Comparison of ENCODE assay signal across 28 mouse cellular contexts in genomic region chr19:8448321-8448720, GRCm38 (mm10). TPM values are rescaled to one million over a fixed set of nuclear protein-coding genes. Genes with fewer than 3 reads are reported as not detected.
"Had no signal": no experiment of that assay in that cellular context is flagged by ENCODE, and none has a peak within 500 bp of the region (broad histone marks: within the 10 kb centered on the region; RNA-seq: fewer than 3 reads in every experiment).

No protein-coding gene starts in this region.

- ATAC-seq: forebrain, embryonic 16.5 days; hindbrain, embryonic 16.5 days; inflammation-experienced regulatory T-cells, adult 6 months; intestine, embryonic 15.5 days; intestine, postnatal 0 days; liver, postnatal 0 days had no signal

- H3K4me2 ChIP-seq: heart, embryonic 12.5 days; hindbrain, embryonic 12.5 days; hindbrain, embryonic 14.5 days; intestine, embryonic 15.5 days; limb, embryonic 12.5 days; liver, embryonic 13.5 days; liver, embryonic 15.5 days had no signal

- H3K4me3 ChIP-seq: gastrocnemius, adult 2 months; heart, embryonic 10.5 days; heart, embryonic 12.5 days; hindbrain, embryonic 10.5 days; hindbrain, embryonic 12.5 days; intestine, embryonic 15.5 days; layer of hippocampus, adult 2 months; left cerebral cortex, adult 2 months; limb, embryonic 10.5 days; limb, embryonic 12.5 days; liver, embryonic 13.5 days; liver, embryonic 15.5 days had no signal

- H3K4me1 ChIP-seq: heart, embryonic 10.5 days; heart, embryonic 12.5 days; hindbrain, embryonic 10.5 days; hindbrain, embryonic 12.5 days; intestine, embryonic 15.5 days; limb, embryonic 10.5 days; limb, embryonic 12.5 days; liver, embryonic 13.5 days; liver, embryonic 15.5 days had no signal

- H3K36me3 ChIP-seq: heart, embryonic 10.5 days; heart, embryonic 12.5 days; hindbrain, embryonic 10.5 days; hindbrain, embryonic 12.5 days; intestine, embryonic 15.5 days; limb, embryonic 10.5 days; limb, embryonic 12.5 days; liver, embryonic 13.5 days; liver, embryonic 15.5 days had no signal

- H3K27me3 ChIP-seq: heart, embryonic 12.5 days; hindbrain, embryonic 12.5 days; intestine, embryonic 15.5 days; limb, embryonic 12.5 days; liver, embryonic 13.5 days; liver, embryonic 15.5 days had no signal

- H3K9me3 ChIP-seq: heart, embryonic 10.5 days; heart, embryonic 12.5 days; hindbrain, embryonic 12.5 days; intestine, embryonic 15.5 days; limb, embryonic 10.5 days; liver, embryonic 13.5 days; liver, embryonic 15.5 days had no signal

- H3K27ac ChIP-seq: gastrocnemius, adult 2 months; heart, embryonic 10.5 days; hindbrain, embryonic 10.5 days; hindbrain, embryonic 12.5 days; hindbrain, embryonic 14.5 days; intestine, embryonic 15.5 days; kidney, postnatal 0 days; layer of hippocampus, adult 2 months; left cerebral cortex, adult 2 months; limb, embryonic 10.5 days; limb, embryonic 12.5 days; liver, embryonic 13.5 days; liver, embryonic 15.5 days had no signal

- DNase-seq: gastrocnemius, adult 2 months; gastrocnemius, postnatal 10 days; gastrocnemius, postnatal 25 days; heart, adult 18-20 months; heart, postnatal 10 days; heart, postnatal 4 days; liver; liver, embryonic 13.5 days; liver, postnatal 0 days had no signal

- H3K9ac ChIP-seq: heart, embryonic 12.5 days; hindbrain, embryonic 12.5 days; hindbrain, embryonic 14.5 days; intestine, embryonic 15.5 days; limb, embryonic 12.5 days; liver, embryonic 13.5 days; liver, embryonic 15.5 days; liver, postnatal 0 days had no signal

RNA-seq across cellular contexts. Expression of gene Slc22a30, which starts 43.4 kb away (rescaled TPM):
- polyA plus RNA-seq: forebrain, embryonic 16.5 days; frontal cortex, adult 2 months; heart, embryonic 12.5 days; heart, embryonic 14.5 days; heart, embryonic 16.5 days; hindbrain, embryonic 10.5 days; hindbrain, embryonic 12.5 days; hindbrain, embryonic 14.5 days; hindbrain, embryonic 16.5 days; inflammation-experienced regulatory T-cells, adult 6 months; intestine, embryonic 15.5 days; intestine, postnatal 0 days; limb, embryonic 10.5 days; limb, embryonic 12.5 days; liver, embryonic 13.5 days; liver, embryonic 15.5 days had no signal
